Mouse (Mus musculus) ES-E14 (cell line): Measurements from ENCODE around the gene Chrnb2.

ENCODE experiments used
- CHD2 ChIP-seq: IDR thresholded peaks from 2 replicates; pipeline ENCODE4 v1.6.1; 2014; ENCODE audit warnings: mild to moderate bottlenecking, low read depth, low read length, inconsistent platforms
- MAFK ChIP-seq: IDR thresholded peaks from 2 replicates; pipeline ENCODE4 v1.6.1; 2014; ENCODE audit warnings: mild to moderate bottlenecking, low read depth, low read length, inconsistent platforms; ENCODE audit not compliant: insufficient read depth
- ZC3H11A ChIP-seq: IDR thresholded peaks from 2 replicates; pipeline ENCODE4 v1.6.1; 2012; ENCODE audit warnings: low read depth, mild to moderate bottlenecking, inconsistent platforms, low read length, borderline replicate concordance
- ZNF384 ChIP-seq: IDR thresholded peaks from 2 replicates; pipeline ENCODE4 v1.6.1; 2012; ENCODE audit warnings: low read depth, low read length, inconsistent platforms

DNA sequence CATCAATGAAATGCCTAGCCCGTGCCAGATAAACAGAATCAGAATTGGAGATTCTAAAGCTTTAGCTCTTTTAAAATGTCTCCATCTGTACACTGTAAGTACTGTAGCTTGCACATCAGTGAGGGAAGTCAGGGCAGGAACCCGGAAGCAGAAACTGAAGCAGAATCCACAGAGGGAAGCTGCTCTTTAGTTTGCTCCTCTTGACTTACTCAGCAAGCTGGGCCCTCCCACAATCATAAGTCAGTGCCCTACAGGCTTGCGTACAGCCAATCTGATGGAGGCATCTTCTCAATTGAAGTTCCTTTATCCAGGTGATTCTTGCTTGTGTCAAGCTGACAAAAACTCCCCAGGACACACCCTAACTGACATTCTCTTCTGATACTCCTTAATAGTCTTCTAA, 42.7 kb upstream of the Chrnb2 start:
- TF ChIP-seq ZNF384 (no peak), MAFK (no peak), CHD2 (no peak), ZC3H11A (no peak)
